Mouse (Mus musculus): Measurements from ENCODE around the gene Narfl.
"Not testable (repeated sequence)": the region's sequence is repeated elsewhere in the genome, so short reads cannot be mapped to it uniquely, and the experiment has no call there.

Gene Narfl

DNA sequence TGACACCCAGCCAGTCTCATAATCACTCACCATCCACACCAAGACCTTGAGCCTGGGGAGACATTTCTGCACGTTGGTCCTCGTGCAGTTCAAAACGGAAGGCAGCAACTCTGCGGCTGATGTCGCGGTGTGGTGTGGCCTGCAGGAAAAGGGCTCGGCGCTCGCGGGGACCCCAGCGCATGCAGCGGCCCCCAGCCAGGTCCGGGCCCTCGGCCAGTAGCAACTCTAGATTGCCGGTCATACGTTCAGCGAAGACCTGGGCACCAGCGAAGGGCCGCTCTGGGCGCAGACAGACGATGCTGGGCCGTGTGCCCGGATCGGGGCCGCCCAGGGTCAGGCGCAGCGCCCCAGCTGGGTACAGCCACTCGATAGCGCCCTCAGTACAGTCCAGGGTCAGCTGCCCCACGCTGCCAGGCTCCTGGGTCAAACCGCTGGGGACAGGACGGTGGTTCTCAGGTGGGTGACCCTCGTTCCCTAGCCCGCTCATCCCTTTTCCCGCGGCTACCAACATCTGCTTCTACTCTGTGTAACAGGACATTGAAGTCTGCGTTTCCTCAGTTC is 22.7 kb downstream of the Narfl start:
- in situ Hi-C loops (cut with MboI; ENCODE audit: unreplicated experiment in 2 of 2): no loop called here

DNA sequence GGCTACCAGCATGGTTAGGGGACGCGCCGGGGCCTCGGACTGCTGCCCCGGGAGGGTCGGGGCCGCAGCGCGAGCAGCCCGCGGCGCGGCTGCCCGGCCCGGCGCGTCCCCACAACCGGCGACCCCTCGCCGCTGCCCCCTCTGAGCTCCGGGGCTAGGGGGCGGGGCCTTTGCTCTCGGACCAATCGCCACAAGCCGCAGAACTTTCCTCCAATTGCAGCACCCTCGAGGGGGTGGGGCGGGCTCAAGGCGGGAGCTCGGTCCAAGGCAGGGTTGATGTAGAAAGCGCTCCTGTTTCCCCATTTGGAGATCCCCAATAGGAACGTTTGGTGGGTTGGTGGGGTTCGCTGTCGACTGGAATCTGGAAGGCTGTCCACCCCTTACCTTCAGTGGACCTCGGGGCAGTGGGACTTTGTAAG is 23.4 kb downstream of the Narfl start, which contains the start of gene Metrn:
Metrn (minus strand) TSS at position 186 of the 419 bp plus-strand sequence.
- in situ Hi-C loops (cut with MboI; ENCODE audit: unreplicated experiment in 2 of 2): no loop called here

DNA sequence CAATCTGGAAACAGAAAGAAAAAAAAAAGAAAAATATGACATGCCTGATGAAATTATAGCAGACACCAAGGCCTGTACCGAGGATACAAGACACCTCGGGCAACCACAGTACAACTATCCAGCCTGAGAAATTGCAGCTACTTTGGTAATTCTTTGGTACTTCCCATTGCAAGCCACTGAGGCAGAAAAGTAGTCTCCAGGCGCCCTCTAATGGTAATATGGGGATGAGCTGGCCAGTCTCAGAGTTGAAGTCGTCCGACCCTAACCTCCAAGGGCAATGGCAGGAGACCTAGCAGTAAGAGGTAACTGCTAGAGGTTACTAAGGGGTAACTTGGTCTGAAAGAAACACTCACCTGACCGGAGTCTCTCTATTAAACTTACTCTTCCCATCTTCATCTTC is 27.5 kb downstream of the Narfl start:
- in situ Hi-C loops (cut with MboI; ENCODE audit: unreplicated experiment in 2 of 2): loop anchor here (5.0 kb wide), 2 partner anchors 34 to 69 kb away; no protein-coding TSS in a partner anchor

DNA sequence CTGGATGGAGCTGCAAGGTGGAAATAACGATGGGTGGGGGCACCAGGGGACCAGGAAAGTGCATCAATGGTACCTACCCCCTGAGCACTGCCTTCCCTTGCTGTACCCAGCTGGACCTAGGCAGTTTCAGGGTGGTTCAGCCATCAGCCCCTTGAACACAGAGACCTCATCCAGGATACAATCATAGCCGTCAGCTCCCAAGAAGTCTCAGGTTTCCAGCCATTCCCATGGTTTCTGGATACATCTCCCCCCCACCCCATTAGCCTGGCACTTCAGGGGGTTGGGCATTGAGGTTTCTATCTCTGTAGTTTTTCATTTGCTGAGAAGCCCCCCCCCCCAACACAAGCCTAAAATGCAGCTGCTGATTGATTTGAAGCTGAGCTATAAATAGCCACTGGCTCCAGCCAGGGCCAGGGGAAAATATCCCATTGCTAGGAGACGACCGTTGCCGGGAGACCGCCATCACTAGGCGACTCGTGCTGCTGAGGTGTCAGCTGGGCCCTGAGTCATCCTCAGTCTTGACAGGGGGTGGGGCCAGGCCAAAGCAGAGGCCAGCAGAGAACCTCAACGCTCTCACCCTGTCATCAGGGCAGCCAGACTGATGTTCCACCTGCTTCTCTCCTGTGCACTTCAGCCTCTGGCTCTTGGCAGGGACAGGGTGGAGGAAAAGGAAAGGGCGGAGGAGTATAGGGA is 29.4 kb downstream of the Narfl start:
- in situ Hi-C loops (cut with MboI; ENCODE audit: unreplicated experiment in 2 of 2): loop anchor here (5.0 kb wide), 2 partner anchors 36 to 71 kb away; no protein-coding TSS in a partner anchor

DNA sequence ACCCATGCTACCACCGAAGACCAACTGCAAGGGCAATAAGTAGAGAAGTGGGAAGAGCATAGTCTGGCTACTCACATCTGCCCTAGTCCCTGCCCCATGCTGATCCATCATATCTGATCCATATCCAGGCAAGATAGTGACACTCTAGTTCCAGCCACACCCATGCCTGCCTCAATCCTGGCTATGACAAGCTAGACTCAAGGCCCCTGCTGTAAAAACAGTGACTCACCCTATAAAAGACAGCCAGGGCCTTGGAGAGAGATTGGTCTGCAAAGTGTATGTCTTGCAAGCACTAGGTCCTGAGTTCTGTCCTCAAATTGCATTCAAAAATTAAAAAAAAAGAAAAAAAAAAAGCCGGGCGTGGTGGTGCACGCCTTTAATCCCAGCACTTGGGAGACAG is 32.9 kb downstream of the Narfl start:
- in situ Hi-C loops (cut with MboI; ENCODE audit: unreplicated experiment in 2 of 2): no loop called here

DNA sequence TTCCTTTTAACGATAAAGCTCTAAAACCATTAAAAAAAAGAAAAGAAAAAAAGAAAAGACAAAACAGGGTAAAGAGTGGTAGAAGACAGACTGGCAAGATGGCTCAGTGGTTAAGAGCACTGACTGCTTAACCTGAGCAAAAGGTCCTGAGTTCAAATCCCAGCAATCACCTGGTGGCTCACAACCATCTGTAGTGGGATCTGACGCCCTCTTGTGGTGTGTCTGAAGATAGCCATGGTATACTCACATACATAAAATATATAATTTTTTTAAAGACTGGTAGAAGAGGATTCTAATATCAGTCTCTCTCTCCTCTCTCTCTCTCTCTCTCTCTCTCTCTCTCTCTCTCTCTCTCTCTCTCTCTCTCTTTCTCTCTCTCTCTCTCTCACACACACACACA is 33.9 kb downstream of the Narfl start:
- in situ Hi-C loops (cut with MboI; ENCODE audit: unreplicated experiment in 2 of 2): not testable (repeated sequence)

DNA sequence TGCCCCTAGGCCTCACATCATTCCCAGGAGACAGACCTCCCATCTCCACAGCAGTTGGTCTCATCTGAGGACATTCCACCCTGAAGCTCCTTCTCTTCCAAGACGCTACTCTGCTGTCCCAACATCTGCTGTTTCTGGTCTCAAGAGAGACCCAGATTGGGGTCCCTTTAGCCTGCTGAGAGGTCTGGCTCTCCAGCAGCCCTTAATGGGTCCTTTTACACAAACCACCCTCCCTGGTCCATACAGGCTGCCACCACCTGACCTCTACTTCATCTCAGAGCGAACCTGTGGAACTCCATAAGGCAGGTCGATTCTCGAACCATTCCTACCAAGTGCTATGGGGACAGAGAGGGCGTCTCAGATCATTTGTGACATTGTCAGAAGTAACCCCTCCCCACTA is 34.5 kb downstream of the Narfl start:
- in situ Hi-C loops (cut with MboI; ENCODE audit: unreplicated experiment in 2 of 2): no loop called here

DNA sequence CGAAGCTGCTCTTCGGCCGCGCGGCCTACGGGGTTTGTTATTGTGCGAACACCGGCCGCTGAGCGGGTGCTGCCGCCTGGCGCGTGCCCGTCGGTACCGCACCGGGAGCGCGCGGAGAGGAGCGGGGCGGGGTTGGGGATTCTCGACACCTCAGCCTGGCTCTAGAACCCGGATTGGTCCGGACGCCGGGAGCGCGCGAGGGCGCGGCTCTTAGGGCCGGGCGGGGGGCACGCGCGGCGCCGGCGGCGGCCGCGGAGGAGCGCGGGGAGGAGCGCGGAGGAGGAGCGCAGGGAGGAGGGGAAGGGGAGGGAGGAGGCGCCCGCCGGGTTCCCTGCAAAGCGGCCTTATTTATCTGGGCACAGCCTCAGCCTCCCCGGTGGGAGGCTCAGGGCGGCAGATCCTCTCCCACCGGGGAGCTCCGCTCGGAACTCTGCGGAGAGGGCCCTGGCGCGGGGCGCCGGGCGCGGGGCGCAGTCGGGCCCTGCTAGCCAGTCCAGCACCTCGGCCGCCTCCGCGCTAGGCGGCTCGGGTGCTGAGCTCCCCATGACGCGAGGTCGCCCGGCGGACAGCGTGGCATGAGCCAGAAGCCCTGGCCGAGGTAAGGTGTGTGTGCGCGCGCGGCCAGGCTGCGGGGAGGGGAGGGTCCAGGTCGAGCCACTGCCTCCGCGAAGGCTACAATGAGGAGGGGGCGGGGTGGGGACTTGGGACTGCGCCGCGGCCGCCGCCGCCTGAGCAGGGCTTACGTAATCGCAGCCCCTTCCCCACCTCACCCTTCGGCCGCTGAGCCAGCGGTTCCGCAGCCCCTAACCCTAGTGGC is 35.4 kb downstream of the Narfl start, which contains the start of gene Fbxl16:
Fbxl16 (plus strand) TSS at position 297 of the 817 bp plus-strand sequence.
- in situ Hi-C loops (cut with MboI; ENCODE audit: unreplicated experiment in 2 of 2): no loop called here

DNA sequence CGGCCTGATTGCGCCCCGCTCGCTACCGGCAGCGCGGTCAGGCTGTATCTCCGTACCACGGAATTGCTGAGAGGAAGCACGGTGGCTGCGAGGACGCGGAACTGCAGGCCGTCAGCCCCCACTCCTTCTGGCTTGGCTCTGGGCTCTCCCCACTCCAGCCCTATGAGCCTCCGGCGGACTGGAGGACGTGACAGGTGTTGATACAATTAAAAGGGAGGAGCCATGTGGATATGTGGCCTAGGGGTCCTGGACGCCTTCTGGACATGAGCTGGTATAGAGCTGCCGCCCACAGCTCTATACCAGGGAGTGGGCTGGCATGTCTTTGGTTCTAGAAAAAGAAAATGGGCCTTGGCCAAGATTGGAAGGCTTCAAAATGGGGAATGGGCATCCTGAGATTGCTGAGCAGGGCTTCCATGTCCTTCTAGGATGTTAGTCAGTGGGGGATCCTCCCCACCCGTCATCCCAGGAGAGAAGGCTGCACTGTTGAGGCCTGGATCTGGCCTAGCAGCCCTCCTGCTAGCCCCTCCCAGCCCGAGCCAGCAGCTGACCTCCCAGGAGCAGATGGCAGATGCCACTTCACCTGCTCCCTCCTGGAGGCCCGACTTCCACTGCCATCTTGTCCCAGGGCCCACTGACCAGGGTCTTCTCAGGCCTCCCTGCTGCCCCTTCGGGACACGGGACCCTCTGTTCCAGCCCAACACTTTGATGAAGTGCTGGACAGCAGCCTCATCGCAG is 36.2 kb downstream of the Narfl start:
- in situ Hi-C loops (cut with MboI; ENCODE audit: unreplicated experiment in 2 of 2): loop anchor here (5.0 to 10.0 kb wide), 2 partner anchors 42 to 415 kb away; no protein-coding TSS in a partner anchor

DNA sequence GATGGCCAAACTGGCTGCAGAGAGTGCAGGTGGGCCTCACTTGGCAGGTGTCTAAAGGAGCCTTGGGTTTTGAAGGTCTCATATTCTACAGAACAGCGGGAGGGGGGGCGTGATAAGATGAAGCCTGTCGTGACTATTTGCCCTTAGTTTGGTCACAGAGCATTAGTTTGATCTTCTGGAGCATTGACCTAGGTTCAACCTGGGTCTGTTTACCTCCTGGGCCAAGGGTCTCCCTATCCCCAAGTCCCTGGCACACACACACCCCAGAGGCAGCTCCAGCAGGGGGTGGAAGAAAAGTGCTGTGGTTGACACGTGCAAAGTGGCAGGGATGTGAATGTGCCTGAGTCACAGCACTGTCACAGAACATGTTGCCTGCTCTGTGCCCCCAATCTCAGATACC is 37.3 kb downstream of the Narfl start:
- in situ Hi-C loops (cut with MboI; ENCODE audit: unreplicated experiment in 2 of 2): loop anchor here (5.0 to 10.0 kb wide), 2 partner anchors 44 to 416 kb away; no protein-coding TSS in a partner anchor

DNA sequence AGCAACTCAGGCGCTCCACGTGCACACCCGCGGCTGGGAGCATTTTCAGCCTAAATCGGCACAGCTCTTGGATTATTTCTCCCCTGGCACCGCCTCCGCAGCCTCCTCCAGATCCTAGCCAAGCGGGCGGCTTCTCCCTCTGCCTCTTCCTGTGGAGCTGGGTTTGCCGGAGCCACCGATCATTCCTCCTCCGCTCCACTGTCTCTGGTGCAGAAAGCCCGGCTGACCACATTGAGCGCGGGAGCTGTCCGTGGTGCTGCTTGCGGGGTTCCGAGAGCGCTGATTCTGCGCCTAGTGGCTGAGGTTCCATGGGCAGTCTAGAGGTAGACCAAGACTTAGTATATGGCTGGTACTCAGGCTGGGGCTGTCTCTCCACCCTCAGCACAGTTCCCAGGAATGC is 39.9 kb downstream of the Narfl start:
- in situ Hi-C loops (cut with MboI; ENCODE audit: unreplicated experiment in 2 of 2): loop anchor here (5.0 to 10.0 kb wide), 2 partner anchors 46 to 419 kb away; no protein-coding TSS in a partner anchor

DNA sequence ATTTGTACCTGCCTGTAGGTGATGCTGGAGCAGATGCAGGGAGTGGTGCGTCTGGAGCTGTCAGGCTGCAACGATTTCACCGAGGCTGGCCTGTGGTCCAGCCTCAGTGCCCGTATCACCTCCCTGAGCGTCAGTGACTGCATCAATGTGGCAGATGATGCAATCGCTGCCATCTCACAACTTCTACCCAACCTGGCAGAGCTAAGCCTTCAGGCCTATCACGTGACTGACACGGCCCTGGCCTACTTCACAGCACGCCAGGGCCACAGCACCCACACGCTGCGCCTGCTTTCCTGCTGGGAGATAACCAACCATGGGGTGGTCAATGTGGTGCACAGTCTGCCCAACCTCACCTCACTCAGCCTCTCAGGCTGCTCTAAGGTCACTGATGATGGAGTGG is 44.1 kb downstream of the Narfl start:
- in situ Hi-C loops (cut with MboI; ENCODE audit: unreplicated experiment in 2 of 2): loop anchor here in 1 of 2 experiments (10.0 kb wide), 1 partner anchor 423 kb away; no protein-coding TSS in a partner anchor

DNA sequence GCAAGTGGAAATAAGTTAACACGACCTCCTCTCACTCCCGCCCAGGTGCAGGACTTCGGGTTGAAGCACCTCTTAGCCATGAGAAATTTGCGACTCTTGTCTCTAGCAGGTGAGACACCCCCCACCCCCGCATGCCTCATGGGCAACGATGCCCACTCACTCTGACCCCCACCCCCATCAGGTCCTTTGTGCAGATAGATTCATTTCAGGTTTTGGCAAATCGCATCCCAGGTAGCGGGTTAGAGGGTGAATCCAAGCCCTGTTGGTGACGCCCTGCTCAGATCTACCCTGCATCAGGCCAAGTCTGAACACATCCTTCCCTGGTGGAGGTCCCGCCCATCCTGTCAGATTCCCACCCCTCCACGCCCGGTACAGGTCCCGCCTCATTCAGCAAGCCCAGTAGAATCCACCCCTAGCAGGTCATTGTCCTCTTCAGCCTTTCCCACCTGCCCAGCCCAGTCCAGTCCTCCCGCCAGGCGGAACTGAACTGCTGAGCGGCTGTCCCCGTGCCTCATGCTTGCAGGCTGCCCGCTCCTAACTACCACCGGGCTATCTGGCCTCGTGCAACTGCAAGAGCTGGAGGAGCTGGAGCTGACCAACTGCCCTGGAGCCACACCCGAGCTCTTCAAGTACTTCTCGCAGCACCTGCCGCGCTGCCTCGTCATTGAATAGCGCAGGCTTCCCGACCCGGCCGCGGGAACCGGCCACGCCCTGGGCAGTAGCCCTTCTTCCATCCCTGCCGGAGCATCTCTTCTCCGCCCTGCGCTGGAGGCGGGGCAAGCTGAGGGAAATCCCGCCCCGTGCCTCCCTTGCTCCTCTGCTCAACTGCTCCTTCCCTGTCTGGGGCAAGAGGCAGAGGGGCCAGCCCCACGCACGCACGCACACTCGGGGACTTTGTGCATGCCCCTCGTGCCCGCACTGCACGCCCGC is 45.5 kb downstream of the Narfl start:
- in situ Hi-C loops (cut with MboI; ENCODE audit: unreplicated experiment in 2 of 2): loop anchor here in 1 of 2 experiments (10.0 kb wide), 1 partner anchor 424 kb away; no protein-coding TSS in a partner anchor

DNA sequence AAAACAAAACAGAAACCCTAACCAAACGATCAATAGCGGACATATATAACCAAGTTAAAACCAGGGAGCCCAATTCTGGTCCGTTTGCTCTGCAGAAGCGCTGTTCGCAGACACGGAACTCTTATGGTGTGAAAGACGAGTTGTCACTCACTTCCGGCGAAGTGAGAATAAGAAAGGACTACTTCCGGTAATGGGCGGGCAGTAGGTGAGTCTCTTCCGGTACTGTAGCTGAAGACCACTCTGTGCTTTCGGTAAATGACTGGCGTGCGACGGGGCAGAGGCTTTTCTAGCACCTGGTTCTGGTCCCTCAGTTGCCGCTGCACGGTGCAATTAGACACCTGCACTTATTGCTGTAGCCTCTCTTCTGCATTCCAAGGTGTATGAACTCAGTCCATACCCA is 49.9 kb downstream of the Narfl start, which contains the start of gene Wdr24:
Wdr24 (plus strand) TSS at position 176 of the 400 bp plus-strand sequence.
- in situ Hi-C loops (cut with MboI; ENCODE audit: unreplicated experiment in 2 of 2): no loop called here

DNA sequence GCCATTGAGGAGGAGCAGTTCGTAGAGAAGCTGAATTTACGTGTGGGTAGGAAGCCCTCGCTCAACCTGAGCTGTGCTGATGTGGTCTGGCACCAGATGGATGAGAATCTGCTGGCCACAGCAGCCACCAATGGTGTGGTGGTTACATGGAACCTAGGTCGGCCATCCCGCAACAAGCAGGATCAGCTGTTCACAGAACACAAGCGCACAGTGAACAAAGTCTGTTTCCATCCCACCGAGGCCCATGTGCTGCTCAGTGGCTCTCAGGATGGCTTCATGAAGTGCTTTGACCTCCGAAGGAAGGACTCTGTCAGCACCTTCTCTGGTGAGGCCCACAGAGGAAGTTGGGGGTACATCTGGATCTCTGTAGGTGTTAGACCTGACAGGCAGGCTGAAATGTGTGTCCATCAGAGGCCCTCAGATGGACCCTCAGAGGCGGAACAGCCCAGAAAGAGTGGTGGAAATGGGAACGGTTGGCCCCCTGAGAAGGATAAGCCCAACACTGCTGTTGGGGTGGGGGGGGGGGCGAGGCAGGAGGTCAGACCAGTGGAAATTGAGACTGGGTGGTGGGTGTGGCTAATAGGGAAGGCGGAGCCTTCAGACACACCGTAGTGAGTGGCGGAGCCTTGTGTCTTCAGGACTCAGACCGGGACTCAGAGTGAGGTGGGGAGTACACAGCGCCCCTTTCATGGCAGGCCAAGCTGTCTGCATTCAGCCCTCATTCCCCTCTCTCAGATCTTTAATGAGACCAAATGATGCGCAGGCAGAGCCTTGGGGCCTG is 51.0 kb downstream of the Narfl start:
- in situ Hi-C loops (cut with MboI; ENCODE audit: unreplicated experiment in 2 of 2): no loop called here

DNA sequence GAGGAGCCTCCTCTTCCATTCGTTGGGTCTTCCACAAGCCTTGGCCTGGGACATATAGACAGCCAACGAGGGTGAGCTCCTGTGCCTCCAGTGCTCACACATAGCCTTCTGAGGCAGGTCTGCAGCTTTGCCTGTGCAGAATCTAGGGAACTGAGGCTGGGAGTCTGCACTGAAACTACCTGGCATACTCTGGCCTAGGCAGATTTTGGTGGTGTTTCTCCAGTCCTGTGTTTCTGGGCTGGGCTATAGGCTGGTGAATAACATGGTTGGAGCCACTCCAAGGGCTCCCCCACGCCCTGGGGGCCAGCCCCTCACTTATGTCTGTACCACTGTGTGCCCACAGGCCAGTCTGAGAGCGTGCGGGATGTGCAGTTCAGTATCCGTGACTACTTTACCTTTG is 51.7 kb downstream of the Narfl start:
- in situ Hi-C loops (cut with MboI; ENCODE audit: unreplicated experiment in 2 of 2): no loop called here

DNA sequence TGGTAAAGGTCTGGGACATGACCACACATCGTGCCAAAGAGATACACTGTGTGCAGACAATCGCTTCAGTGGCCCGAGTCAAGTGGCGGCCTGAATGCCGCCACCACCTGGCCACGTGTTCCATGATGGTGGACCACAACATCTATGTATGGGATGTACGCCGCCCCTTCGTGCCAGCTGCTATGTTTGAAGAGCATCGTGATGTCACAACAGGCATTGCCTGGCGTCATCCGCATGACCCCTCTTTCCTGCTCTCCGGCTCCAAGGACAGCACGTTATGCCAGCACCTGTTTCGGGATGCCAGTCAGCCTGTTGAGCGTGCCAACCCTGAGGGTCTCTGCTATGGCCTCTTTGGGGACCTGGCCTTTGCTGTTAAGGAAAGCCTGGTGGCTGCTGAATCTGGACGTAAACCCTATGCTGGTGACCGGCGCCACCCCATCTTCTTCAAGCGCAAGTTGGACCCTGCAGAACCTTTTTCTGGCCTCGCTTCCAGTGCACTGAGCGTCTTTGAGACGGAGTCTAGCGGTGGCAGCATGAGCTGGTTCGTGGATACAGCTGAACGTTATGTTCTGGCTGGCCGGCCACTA is 52.5 kb downstream of the Narfl start:
- in situ Hi-C loops (cut with MboI; ENCODE audit: unreplicated experiment in 2 of 2): no loop called here

DNA sequence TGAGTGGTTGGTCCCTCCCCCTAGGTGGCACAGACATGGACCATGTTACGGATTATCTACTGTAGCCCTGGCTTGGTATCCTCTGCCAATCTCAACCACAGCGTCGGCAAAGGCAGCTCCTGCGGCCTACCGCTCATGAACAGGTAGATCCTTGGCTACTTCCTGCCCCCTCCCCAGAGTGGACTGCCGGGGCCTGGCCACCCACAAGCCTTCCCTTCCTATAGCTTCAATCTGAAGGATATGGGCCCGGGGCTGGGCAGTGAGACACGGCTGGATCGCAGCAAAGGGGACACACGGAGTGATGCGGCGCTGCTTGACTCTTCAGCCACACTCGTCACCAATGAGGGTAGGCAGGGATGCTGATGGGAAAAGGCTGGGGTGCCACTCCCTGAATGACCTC is 53.4 kb downstream of the Narfl start:
- in situ Hi-C loops (cut with MboI; ENCODE audit: unreplicated experiment in 2 of 2): no loop called here
